Mouse (Mus musculus): ENCODE data around the gene Card19.

The Card19 gene

GRCm38 (mm10) chr13:49225633-49226032 lies 9.8 kb upstream of the Card19 start:
- DNase-seq (ENCODE audit: low spot score), result no peak

GRCm38 (mm10) chr13:49225159-49225558 lies 9.3 kb upstream of the Card19 start:
- no peak for DNase-seq (ENCODE audit: low spot score)

- no peak for DNase-seq (ENCODE audit: low spot score)
Measured at GRCm38 (mm10) chr13:49224729-49225128, 8.9 kb upstream of the Card19 start.

- DNase-seq (ENCODE audit: low spot score), result no peak
Measured at GRCm38 (mm10) chr13:49224314-49224713, 8.5 kb upstream of the Card19 start.

DNA sequence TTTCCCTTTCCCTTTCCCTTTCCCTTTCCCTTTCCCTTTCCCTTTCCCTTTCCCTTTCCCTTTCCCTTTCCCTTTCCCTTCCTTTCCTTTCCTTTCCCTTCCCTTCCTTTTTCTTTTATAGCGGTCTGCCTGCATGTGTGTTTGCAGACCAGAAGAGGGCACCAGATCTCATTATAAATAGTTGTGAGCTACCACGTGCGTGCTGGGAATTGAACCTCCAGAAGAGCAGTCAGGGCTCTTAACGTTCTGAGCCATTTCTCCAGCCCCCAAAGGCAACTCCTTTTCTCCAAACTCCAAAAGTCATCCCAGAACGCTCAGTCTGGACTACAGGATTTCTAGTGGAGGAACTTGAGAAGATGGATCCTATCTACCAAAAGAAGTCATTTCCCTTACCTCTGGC lies 5.1 kb upstream of the Card19 start:
- DNase-seq (ENCODE audit: low spot score), result no peak

GRCm38 (mm10) chr13:49219367-49219766 lies 3.5 kb upstream of the Card19 start:
- DNase-seq (ENCODE audit: low spot score), result no peak

- no peak for DNase-seq (ENCODE audit: low spot score)
Measured at GRCm38 (mm10) chr13:49218651-49219050, 2.8 kb upstream of the Card19 start.

DNA sequence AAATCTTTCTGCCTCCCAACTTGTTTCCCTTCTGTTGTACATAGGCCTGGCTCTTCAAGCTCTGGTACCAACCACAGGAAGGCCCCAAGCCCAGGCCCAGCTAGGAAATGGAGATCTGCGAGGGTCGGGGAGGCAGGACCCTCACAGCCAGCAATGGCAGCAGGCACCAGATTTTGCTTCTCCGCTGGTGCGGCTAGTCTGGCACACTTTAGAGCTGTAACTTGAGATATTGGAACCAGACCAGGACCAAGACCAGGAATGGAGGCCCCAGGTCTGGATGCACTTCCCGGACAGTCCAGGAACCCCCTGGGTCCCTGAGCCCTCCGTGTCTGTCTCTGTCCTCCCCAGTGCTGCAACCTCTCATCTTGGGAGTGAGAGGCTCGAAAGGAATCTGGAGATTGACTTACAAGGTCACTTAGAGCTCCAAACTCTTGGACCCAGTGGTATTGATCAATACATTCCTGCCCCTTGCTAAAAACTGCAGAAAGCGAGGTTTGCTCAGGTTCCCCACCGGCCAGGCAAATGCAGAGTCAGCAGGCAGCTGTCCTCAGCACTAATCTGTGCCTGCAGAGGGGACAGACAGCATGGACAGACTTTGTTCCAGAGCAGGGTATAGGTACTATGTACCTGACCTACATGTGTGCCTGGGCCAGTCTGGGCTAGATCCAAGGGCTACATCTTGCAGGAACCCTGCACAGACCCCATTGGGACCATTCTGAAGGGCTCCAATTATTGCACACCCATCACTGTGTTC lies 1.1 kb upstream of the Card19 start:
- no peak for DNase-seq (ENCODE audit: low spot score)

DNA sequence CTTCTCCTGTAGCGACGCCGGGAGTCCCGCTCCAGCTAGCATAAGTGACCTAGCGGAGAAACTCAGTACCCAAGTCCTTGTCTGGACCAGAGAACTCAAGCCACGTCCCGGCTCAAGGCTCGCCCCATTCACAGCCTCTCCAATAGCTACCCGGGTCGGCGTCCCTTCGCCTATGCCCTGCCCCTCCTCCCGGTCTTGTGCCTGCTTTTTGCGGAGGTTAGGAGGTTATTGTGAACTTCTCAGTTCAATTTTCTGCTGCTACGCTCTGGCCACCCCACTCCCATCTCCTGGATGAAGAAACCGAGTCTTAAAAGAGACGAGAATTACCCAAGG lies 349 bp upstream of the Card19 start:
- DNase-seq (ENCODE audit: low spot score), result no peak

- DNase-seq (ENCODE audit: low spot score), result no peak
Measured at GRCm38 (mm10) chr13:49215128-49215503, 721 bp downstream of the Card19 start.

GRCm38 (mm10) chr13:49214454-49214853 lies 1.4 kb downstream of the Card19 start:
- DNase-seq (ENCODE audit: low spot score), result no peak

GRCm38 (mm10) chr13:49213531-49213932 lies 2.3 kb downstream of the Card19 start:
- no peak for DNase-seq (ENCODE audit: low spot score)

DNA sequence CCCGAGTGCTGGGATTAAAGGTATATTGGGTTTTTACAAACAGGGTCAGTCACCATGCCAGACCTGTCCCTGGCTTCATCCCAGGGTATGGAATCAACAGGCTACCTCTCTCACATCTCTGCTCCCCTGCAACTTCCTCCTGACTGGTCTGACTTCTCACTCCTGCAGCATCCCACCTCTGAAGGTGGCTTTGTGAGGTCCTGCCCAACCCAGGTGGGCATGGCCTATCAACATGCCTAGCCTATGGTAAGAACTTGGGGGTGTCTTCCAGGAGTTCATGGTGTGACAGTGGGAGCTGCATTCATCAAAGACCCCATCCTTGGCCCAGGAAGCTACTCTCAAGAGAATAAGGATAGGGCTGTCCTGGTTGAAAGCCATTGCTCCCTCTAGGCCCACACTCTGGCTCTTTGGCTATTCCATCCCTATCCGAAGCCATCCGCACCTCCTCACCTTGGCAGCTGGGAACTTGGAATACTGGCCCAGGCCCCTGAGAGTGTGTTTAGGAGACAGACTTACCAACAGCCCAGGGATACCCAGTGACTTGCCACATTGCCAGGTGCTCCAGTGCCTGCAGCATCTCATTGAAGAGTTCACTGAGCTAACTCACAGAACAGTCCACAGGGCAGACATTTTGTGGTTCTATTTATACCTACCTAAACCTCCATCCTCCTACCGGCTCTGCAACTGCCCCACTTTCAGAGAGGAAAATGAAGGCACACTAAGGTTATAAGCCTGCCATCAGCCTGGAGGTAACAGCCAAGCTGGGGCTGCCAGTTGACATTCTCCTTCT lies 2.9 kb downstream of the Card19 start:
- no peak for DNase-seq (ENCODE audit: low spot score)

- no peak for DNase-seq (ENCODE audit: low spot score)
Measured at GRCm38 (mm10) chr13:49209306-49209705, 6.5 kb downstream of the Card19 start.

GRCm38 (mm10) chr13:49206341-49206740 lies 9.5 kb downstream of the Card19 start:
- no peak for DNase-seq (ENCODE audit: low spot score)

- DNase-seq (ENCODE audit: low spot score), result peak; percentile 83
Measured at GRCm38 (mm10) chr13:49205381-49205998, 10.3 kb downstream of the Card19 start.

GRCm38 (mm10) chr13:49202556-49202955 lies 13.3 kb downstream of the Card19 start:
- no peak for DNase-seq (ENCODE audit: low spot score)

DNA sequence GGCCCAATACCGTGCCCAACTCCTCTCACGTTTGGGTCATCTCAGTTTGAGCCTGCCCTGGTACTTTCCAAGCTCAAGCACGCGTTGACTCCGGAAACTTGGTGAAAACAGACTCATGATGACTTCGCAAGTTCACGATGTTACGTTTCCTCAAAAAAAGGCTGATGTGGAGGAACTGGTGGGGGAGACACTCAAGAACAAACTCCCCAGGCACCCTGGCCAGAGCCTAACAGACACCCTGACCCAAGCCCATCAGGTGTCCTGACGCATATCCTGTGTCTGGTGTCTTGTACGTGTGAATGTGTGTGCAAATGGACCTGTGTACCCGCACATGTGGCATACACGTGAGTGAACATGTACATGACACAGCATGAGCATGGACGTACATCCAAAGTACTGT lies 15.1 kb downstream of the Card19 start:
- no peak for DNase-seq (ENCODE audit: low spot score)

DNA sequence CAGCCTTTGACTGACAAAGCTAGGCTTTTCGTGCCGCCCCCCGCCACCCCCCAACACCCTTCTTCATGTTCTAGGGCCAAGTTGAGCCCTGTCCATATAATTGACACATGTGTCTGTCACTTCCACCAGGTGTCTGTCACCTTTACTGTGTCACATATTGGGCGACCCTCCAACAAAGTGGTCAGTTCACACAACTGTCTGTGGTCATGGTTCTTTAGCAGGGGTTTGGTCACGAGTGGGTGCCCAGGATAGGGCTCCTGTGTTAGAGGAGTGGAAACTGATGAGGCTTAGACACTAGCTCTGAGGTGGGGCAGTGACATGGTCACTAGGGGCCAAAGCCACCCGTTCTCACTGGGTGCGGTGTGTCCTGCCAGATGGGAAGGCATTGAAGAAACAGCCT lies 15.9 kb downstream of the Card19 start:
- DNase-seq (ENCODE audit: low spot score), result no peak

GRCm38 (mm10) chr13:49198734-49199133 lies 17.1 kb downstream of the Card19 start:
- DNase-seq (ENCODE audit: low spot score), result no peak

DNA sequence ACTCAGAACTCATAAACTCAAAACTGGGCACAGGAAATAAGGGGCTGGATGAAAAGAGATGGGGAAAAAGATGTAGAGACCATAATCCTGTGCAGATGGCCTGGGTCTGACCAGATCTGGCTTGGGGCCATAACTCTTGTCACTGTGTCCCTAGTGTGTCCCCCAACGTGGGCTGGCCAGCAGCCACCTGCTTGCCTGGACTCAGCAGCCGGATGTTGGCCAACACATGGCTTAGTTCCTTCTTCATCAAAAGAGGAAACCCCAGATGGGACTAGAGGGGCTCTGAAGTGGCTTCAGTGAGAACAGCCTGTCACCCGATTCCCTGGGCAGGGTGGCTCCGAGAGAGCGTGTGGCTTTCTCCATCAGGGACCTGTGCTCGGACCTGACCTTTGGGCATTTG lies 19.1 kb downstream of the Card19 start:
- DNase-seq (ENCODE audit: low spot score), result no peak

DNA sequence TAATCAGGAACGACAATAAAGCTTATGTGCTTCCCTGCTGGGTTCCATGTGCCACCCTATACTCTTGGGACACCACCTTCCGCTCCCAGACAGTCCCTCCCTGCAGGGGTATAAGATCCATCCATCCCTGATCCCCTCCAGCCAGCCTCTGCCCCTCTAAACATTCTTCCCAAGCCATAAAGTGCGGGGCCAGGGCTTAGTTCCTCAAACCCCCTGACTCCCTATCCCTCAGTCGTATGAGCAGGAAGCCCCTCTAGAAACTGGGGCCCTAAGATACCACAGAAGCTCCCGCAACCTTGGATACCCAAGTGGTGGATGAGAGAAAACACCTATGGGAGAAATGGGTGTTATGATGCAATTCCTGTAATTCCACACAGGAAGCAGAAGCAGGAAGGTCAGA lies 19.6 kb downstream of the Card19 start:
- DNase-seq (ENCODE audit: low spot score), result no peak

GRCm38 (mm10) chr13:49195651-49196050 lies 20.2 kb downstream of the Card19 start:
- no peak for DNase-seq (ENCODE audit: low spot score)

Data from ovary, postnatal 14 days (tissue).